Mouse (Mus musculus): ENCODE measurements around the gene Rnf128. TPM values are rescaled to one million over a fixed set of nuclear protein-coding genes. Genes with fewer than 3 reads are reported as not detected.

The Rnf128 gene
- polyA plus RNA-seq, 1 experiment from 2014 or later, result 28.5 TPM

DNA sequence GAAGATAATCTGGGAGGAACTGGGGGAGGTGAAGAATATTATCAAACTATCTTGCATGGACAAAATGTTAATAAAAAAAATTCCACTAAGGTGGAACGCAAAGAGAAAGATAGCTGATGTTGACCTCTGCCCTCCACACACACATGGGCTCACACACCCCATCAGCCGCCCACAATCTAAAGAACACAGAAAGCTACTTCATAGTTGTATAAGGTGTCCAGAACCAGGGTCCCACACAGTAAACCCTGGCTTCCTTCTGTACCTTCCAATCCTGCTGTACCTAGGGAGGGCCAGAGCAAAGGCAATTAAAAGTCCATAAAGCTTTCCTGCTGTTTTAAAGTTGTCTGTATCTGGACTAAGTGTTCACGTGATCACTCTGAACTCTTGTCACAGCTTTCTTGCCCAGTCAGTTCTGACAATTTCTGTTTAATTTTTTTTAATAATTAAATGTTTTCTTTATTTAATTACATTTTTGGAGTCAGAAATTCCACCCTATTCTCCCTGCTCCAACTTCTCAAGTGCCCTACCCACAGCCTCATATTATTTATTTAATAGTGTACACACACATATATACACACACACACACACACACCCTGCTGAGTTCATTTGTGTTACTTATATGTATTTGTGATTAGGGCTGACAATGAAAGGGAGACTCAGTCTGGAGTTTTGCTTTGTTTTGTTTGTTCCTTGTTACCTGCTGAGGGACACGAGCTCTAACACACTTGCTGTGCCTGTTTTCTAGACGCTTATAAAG lies 25.3 kb upstream of the Rnf128 start:
- no peak overlapping the region for H3K4me2 ChIP-seq (replicated peaks; ENCODE audit: low read depth, low read length)
- no peak overlapping the region for H3K27ac ChIP-seq (ENCODE audit: low read length)
- no peaks in the 10 kb centered on the region for H3K36me3 ChIP-seq (ENCODE audit: control insufficient read depth, insufficient read depth, low read length)
- H3K4me3 ChIP-seq (ENCODE audit: low read depth, low read length), result no peak overlapping the region
- H3K9ac ChIP-seq (replicated peaks; ENCODE audit: low read depth, low read length), result no peak overlapping the region
- no peaks in the 10 kb centered on the region for H3K4me1 ChIP-seq (ENCODE audit: control insufficient read depth, insufficient read depth, low read length)
- no peak; the same call in 1 of the 2 replicates for ATAC-seq (ENCODE audit: insufficient number of reproducible peaks, insufficient read depth, low FRiP score, low read depth)
- H3K27me3 ChIP-seq (ENCODE audit: control insufficient read depth, insufficient read depth, low read length), result no peaks in the 10 kb centered on the region
- no peaks in the 10 kb centered on the region for H3K9me3 ChIP-seq (ENCODE audit: control insufficient read depth, low read depth, low read length)
- 71% methylated on average over 5 of the region's 5 CpGs for WGBS

DNA sequence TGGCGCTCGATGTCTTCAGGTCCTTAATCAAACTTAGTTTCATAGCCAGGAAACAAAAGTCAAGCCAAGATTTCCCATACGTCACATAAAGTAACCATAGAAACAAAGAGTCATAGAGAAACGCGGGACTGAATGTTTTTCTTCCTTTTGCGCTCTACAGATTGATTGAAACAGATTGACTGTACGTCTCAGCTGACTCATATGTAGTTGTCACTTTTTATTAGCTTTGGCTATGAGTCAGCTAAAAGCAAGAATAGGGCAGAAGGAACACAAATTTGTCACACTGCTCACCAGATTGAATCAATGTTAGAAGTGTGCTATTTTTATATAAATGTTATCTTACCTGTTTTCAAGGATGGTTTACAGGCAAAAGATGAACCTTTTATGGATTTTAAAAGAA lies 19.4 kb upstream of the Rnf128 start:
- Histone ChIP-seq H3K36me3 (ENCODE audit: control insufficient read depth, insufficient read depth, low read length) (no peaks in the 10 kb centered on the region), H3K4me2 (replicated peaks; ENCODE audit: low read depth, low read length) (no peak overlapping the region), H3K4me3 (ENCODE audit: low read depth, low read length) (no peak overlapping the region), H3K27me3 (ENCODE audit: control insufficient read depth, insufficient read depth, low read length) (no peaks in the 10 kb centered on the region), H3K4me1 (ENCODE audit: control insufficient read depth, insufficient read depth, low read length) (no peaks in the 10 kb centered on the region), H3K9ac (replicated peaks; ENCODE audit: low read depth, low read length) (no peak overlapping the region), H3K27ac (ENCODE audit: low read length) (no peak overlapping the region), H3K9me3 (ENCODE audit: control insufficient read depth, low read depth, low read length) (no peaks in the 10 kb centered on the region)
- no peak for ATAC-seq (ENCODE audit: insufficient number of reproducible peaks, insufficient read depth, low FRiP score, low read depth)
- 64% methylated on average over 7 of the region's 7 CpGs for WGBS

DNA sequence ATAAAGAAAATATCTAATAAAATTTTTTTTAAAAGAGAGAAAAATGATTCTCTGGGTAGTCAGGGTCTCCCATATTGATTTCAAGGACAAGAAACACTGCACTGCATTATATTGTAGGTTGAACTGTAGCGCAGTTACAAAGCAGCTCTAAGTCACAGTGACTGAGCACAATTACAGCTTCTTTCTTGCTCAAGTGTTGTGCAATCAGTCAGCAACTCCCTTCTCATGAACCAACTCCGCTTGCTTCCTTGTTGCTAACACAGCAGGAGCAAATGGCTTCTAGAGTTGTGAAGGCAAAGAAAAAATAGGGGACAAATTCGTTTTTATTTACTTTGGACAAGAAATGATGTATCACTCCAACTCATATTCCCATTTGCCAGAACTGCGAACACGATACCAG lies 12.7 kb upstream of the Rnf128 start:
- H3K9ac ChIP-seq (replicated peaks; ENCODE audit: low read depth, low read length), result no peak overlapping the region
- no peaks in the 10 kb centered on the region for H3K4me1 ChIP-seq (ENCODE audit: control insufficient read depth, insufficient read depth, low read length)
- H3K4me2 ChIP-seq (replicated peaks; ENCODE audit: low read depth, low read length), result no peak overlapping the region
- no peaks in the 10 kb centered on the region for H3K9me3 ChIP-seq (ENCODE audit: control insufficient read depth, low read depth, low read length)
- no peak overlapping the region for H3K4me3 ChIP-seq (ENCODE audit: low read depth, low read length)
- no peak for ATAC-seq (ENCODE audit: insufficient number of reproducible peaks, insufficient read depth, low FRiP score, low read depth)
- 77% methylated on average over 5 of the region's 5 CpGs for WGBS
- no peaks in the 10 kb centered on the region for H3K27me3 ChIP-seq (ENCODE audit: control insufficient read depth, insufficient read depth, low read length)
- no peak overlapping the region for H3K27ac ChIP-seq (ENCODE audit: low read length)
- H3K36me3 ChIP-seq (ENCODE audit: control insufficient read depth, insufficient read depth, low read length), result no peaks in the 10 kb centered on the region

DNA sequence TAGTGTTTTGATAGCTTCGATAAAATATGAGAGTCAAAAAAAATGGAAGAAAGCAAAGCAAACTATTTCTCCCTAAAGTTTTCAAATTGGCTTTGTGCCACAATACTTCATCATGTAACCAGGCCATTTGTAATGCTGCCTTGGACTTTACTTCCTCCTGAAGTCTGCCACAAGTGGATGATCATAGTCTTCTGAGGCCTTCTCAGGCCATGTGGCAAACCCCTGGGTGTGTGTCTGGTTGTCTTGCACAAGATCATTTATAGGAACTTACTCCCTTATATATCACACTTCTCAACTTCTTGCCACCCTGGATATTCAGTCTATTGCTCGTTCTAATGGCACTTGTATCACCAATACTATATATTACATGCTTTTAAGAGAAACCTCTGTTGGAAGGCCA lies 11.0 kb upstream of the Rnf128 start:
- WGBS, result 82% methylated on average over 2 of the region's 2 CpGs
- no peak for ATAC-seq (ENCODE audit: insufficient number of reproducible peaks, insufficient read depth, low FRiP score, low read depth)
- Histone ChIP-seq H3K4me3 (ENCODE audit: low read depth, low read length) (no peak overlapping the region), H3K27me3 (ENCODE audit: control insufficient read depth, insufficient read depth, low read length) (no peaks in the 10 kb centered on the region), H3K4me2 (replicated peaks; ENCODE audit: low read depth, low read length) (no peak overlapping the region), H3K27ac (ENCODE audit: low read length) (no peak overlapping the region), H3K9me3 (ENCODE audit: control insufficient read depth, low read depth, low read length) (no peaks in the 10 kb centered on the region), H3K36me3 (ENCODE audit: control insufficient read depth, insufficient read depth, low read length) (no peaks in the 10 kb centered on the region), H3K9ac (replicated peaks; ENCODE audit: low read depth, low read length) (no peak overlapping the region), H3K4me1 (ENCODE audit: control insufficient read depth, insufficient read depth, low read length) (no peaks in the 10 kb centered on the region)

DNA sequence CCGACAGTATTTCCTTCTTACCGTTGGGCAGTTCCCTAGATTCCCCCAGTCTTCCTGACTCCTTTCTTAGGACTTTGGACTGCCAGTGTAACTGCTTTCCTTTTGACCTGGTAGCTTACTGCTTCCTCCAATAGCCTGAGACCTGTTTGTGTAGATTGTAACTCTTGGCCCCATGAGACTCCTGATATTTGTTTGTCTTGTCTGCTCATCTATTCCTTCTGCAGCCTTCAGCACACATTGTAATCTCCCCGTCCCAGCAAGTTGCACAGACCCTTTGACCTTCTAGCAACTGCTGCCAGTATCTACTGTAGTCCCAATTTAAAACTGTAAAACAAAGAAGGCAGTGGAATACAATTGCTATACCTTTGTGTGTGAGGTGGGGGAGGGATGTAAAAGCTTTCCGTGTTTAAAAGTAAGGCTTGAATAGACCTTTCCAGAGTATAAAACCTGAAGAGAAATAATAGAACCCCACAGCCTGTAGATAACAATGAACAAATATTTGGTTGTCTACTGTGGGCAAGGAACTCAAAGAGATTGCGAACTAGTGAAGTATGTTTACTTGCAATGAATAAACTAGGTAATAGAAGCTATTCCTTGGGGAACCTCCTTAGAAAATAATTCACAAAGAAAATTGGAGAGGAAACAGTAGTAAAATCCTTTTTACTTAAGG lies 726 bp upstream of the Rnf128 start:
- H3K4me3 ChIP-seq (ENCODE audit: low read depth, low read length), result no peak overlapping the region
- no peak overlapping the region for H3K27ac ChIP-seq (ENCODE audit: low read length)
- no peak overlapping the region for H3K4me2 ChIP-seq (replicated peaks; ENCODE audit: low read depth, low read length)
- no peak overlapping the region for H3K9ac ChIP-seq (replicated peaks; ENCODE audit: low read depth, low read length)
- H3K27me3 ChIP-seq (ENCODE audit: control insufficient read depth, insufficient read depth, low read length), result no peaks in the 10 kb centered on the region
- no peaks in the 10 kb centered on the region for H3K4me1 ChIP-seq (ENCODE audit: control insufficient read depth, insufficient read depth, low read length)
- no peaks in the 10 kb centered on the region for H3K36me3 ChIP-seq (ENCODE audit: control insufficient read depth, insufficient read depth, low read length)
- no peaks in the 10 kb centered on the region for H3K9me3 ChIP-seq (ENCODE audit: control insufficient read depth, low read depth, low read length)
- ATAC-seq (ENCODE audit: insufficient number of reproducible peaks, insufficient read depth, low FRiP score, low read depth), result peak; percentile 63
- 67% methylated on average over 5 of the region's 5 CpGs for WGBS

DNA sequence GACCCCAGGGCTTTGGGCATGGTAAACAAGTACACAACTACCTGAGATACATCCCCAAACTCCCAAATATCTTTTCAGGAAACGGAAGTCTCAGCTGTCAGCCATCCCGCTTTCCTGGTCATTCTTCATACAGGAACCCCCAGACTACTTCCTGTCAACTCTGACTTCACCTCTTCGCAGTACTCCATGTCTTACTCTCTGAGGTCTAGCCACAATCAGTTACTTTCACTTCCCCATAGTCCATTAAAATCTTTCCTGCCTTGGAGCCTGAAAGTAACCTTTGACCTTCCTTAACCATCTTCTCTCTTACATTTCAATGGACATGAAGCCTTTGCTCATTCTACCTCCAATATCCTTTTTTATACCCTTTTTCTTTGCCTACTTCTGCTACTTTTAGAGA lies 6.9 kb downstream of the Rnf128 start:
- Histone ChIP-seq H3K4me2 (replicated peaks; ENCODE audit: low read depth, low read length) (no peak overlapping the region), H3K27me3 (ENCODE audit: control insufficient read depth, insufficient read depth, low read length) (no peaks in the 10 kb centered on the region), H3K9ac (replicated peaks; ENCODE audit: low read depth, low read length) (no peak overlapping the region), H3K4me1 (ENCODE audit: control insufficient read depth, insufficient read depth, low read length) (no peaks in the 10 kb centered on the region), H3K9me3 (ENCODE audit: control insufficient read depth, low read depth, low read length) (no peaks in the 10 kb centered on the region), H3K4me3 (ENCODE audit: low read depth, low read length) (no peak overlapping the region), H3K27ac (ENCODE audit: low read length) (no peak overlapping the region), H3K36me3 (ENCODE audit: control insufficient read depth, insufficient read depth, low read length) (no peaks in the 10 kb centered on the region)
- ATAC-seq (ENCODE audit: insufficient number of reproducible peaks, insufficient read depth, low FRiP score, low read depth), result no peak
- WGBS, result 82% methylated on average over 3 of the region's 3 CpGs

DNA sequence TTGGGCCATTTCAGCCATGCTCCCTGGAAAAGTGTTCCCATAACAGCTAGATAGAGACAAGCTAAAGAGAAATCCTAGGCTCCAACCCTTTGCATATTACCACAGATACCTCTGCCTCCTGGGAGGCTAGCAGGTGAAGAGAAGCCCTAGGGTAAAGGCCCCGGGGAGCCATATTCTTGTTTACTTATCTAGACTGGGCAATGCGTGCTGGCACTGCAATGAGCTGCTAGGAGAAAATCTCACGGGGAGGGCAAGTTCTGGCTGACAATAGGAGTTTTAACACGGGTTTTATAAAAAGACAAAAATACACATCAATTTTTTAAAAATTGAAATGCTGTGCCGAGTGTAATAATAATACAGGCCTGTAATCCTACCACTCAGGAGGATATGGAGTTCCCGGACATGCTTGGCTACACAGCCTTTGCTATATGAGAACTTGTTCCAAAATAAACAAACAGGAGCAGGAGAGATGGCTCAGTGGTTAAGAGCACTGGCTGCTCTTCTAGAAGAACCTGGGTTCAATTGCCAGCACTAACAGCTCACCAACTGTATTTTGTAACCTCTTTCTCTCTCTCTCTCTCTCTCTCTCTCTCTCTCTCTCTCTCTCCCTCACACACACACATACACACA lies 15.6 kb downstream of the Rnf128 start:
- 63% methylated on average over 6 of the region's 6 CpGs for WGBS
- no peaks in the 10 kb centered on the region for H3K36me3 ChIP-seq (ENCODE audit: control insufficient read depth, insufficient read depth, low read length)
- H3K4me2 ChIP-seq (replicated peaks; ENCODE audit: low read depth, low read length), result no peak overlapping the region
- H3K4me3 ChIP-seq (ENCODE audit: low read depth, low read length), result no peak overlapping the region
- no peaks in the 10 kb centered on the region for H3K4me1 ChIP-seq (ENCODE audit: control insufficient read depth, insufficient read depth, low read length)
- no peak overlapping the region for H3K27ac ChIP-seq (ENCODE audit: low read length)
- ATAC-seq (ENCODE audit: insufficient number of reproducible peaks, insufficient read depth, low FRiP score, low read depth), result no peak
- H3K27me3 ChIP-seq (ENCODE audit: control insufficient read depth, insufficient read depth, low read length), result no peaks in the 10 kb centered on the region
- H3K9me3 ChIP-seq (ENCODE audit: control insufficient read depth, low read depth, low read length), result no peaks in the 10 kb centered on the region
- H3K9ac ChIP-seq (replicated peaks; ENCODE audit: low read depth, low read length), result no peak overlapping the region

DNA sequence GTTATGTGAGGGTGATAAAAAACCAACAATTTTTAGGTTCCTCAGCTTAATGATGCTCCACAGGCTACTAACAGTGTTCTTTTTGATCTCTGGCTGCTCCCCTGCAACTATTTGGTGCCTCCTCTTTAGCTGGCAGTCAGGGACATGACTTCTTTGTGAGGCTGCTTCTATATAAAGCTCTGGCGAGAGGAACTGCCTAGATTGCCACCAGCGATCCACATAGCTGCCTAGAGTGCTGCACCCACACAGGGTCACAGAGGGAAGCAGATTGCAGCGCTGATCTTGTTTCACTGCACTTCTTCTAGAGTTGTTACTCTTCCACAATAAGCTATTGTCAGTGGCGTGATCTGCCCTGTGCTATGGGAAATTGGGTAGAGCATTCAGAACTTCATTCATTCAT lies 20.5 kb downstream of the Rnf128 start:
- Histone ChIP-seq H3K4me2 (replicated peaks; ENCODE audit: low read depth, low read length) (no peak overlapping the region), H3K36me3 (ENCODE audit: control insufficient read depth, insufficient read depth, low read length) (no peaks in the 10 kb centered on the region), H3K4me3 (ENCODE audit: low read depth, low read length) (no peak overlapping the region), H3K27ac (ENCODE audit: low read length) (no peak overlapping the region), H3K27me3 (ENCODE audit: control insufficient read depth, insufficient read depth, low read length) (no peaks in the 10 kb centered on the region), H3K9ac (replicated peaks; ENCODE audit: low read depth, low read length) (no peak overlapping the region), H3K9me3 (ENCODE audit: control insufficient read depth, low read depth, low read length) (no peaks in the 10 kb centered on the region), H3K4me1 (ENCODE audit: control insufficient read depth, insufficient read depth, low read length) (no peaks in the 10 kb centered on the region)
- 46% methylated on average over 4 of the region's 4 CpGs for WGBS
- no peak for ATAC-seq (ENCODE audit: insufficient number of reproducible peaks, insufficient read depth, low FRiP score, low read depth)

All from stomach, embryonic 14.5 days (tissue).